Mouse (Mus musculus): ENCODE measurements around the gene 4930402H24Rik. TPM values are rescaled to one million over a fixed set of nuclear protein-coding genes. Genes with fewer than 3 reads are reported as not detected.
"Not testable (repeated sequence)": the region's sequence is repeated elsewhere in the genome, so short reads cannot be mapped to it uniquely, and the experiment has no call there.

Gene 4930402H24Rik
- total RNA-seq, 2 experiments from 2014 or later: 14.7 to 16.0 TPM

DNA sequence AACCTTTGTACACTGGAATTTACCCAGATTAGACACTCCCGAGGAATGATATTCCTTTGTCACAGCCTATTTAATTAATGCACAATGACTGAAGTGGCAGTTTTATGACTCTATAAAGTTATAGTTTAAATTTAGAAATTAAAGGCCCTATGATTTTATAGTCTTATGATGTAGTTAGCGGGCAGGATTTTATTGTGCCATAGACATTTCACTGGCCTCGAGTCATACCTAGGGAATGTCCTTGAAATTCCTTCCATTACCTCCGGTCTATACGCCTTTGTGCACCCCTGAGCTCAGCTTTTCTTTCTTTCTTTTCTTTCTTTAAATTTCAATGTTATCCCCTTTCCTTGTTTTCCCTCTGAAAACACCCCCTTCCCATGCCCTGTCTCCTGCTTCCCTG lies 35.3 kb downstream of the 4930402H24Rik start:
- ATAC-seq (replicated peaks; ENCODE audit: low FRiP score, poor library complexity, severe bottlenecking): no peak

GRCm38 (mm10) chr2:130862091-130862490 lies 44.1 kb downstream of the 4930402H24Rik start:
- no peak for ATAC-seq (replicated peaks; ENCODE audit: low FRiP score, poor library complexity, severe bottlenecking)

- no peak for ATAC-seq (replicated peaks; ENCODE audit: low FRiP score, poor library complexity, severe bottlenecking)
Observed at GRCm38 (mm10) chr2:130852964-130853363, 53.2 kb downstream of the 4930402H24Rik start.

DNA sequence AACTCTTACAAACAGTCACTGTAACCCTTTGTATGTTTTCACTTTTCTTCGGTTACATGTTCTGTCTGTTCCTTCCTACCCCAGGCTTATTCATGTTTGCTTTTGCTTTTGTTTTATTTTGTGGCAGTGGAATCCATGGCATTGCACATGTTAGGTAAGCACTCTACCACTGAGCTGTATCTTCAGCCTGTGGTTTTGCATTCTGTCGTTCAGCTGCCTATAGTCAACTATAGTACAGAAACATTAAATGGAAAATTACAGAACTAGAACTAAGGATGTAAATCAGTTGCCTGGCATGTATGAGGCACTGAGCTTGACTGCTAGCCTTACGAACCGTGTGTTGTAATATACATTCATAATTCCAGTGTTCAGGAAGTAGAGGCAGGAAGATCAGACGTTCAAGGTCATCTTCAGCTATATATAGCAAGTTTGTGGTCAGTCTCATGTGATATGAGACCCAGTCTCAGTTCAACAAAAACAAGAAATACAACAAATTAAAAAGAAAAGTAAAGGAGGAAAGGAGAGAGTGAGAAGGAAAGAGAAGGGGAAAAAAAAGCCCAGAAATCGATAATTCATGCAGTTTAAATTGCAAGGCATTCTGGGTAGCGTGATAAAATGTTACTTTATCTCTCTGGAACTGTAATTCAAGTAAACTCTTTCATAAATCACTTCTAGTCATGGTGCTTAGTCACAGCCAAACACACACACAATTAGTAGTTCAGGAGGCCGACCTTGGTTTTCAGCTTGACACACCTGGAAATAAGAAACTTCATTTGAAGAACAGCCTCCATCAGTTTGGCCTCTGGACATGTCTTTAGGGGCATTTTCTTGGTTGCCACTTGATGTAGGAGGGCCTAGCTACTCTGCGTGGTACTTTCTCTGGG lies 54.6 kb downstream of the 4930402H24Rik start:
- ATAC-seq (replicated peaks; ENCODE audit: low FRiP score, poor library complexity, severe bottlenecking): no peak

GRCm38 (mm10) chr2:130849688-130850087 lies 56.5 kb downstream of the 4930402H24Rik start:
- no peak for ATAC-seq (replicated peaks; ENCODE audit: low FRiP score, poor library complexity, severe bottlenecking)

DNA sequence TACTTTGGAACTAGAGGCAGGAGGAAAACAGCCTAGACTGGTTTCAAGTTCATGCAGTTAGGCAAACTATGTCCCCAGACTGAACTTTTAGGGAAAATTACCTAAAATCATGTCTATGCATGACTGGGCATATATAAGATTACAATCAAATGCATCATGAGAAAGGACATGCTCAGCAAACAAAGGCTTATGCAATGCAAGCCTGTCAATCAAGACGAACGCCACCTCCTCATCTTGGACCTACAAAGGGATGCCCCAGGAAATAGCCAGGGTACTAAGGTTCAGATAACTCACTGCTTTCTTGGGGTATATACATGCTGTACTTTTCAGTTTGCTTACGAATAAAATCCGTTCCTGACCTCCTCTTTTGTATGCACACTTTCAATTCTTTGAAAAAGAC lies 57.9 kb downstream of the 4930402H24Rik start:
- ATAC-seq (replicated peaks; ENCODE audit: low FRiP score, poor library complexity, severe bottlenecking): no peak

DNA sequence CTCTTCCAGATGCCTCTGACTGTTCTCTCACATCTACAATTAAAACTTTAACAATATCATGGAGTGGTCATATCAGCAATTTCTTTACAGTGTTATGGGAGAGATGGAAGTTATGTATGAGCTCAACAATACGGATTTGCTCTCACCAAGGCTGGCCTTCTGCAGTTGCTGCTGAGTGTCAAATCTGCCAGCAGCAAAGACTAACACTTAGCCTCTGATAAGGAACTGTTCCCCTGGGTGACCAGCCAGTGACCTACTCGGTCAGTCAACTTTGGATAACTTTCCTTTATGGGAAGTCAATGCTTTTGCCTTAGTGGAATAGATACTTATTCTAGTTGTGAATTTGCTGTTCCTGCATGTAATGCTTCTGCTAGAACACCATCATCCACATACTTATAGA lies 62.6 kb downstream of the 4930402H24Rik start:
- no peak for ATAC-seq (replicated peaks; ENCODE audit: low FRiP score, poor library complexity, severe bottlenecking)

DNA sequence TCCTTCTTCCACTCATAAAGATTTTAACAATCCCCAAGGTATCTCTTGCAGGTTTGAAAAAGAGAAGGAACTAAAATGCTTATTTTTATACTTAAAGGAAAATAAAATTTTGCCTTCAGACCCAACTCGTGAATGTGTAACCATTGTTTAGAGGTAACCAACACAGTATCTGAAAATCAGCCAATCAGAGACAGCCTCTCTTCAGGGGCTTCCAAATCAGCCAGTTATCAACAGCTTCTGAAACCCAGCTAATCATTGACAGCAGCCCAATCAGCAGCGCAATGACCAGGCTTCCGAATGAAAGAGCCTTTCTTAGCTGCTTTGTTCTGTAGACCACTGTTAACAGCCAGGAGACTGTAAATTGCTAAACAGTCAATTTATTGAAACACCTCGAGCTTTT lies 65.4 kb downstream of the 4930402H24Rik start:
- ATAC-seq (replicated peaks; ENCODE audit: low FRiP score, poor library complexity, severe bottlenecking): no peak

- ATAC-seq (replicated peaks; ENCODE audit: low FRiP score, poor library complexity, severe bottlenecking): peak; percentile 91
Observed at GRCm38 (mm10) chr2:130839874-130840661, 66.1 kb downstream of the 4930402H24Rik start.

DNA sequence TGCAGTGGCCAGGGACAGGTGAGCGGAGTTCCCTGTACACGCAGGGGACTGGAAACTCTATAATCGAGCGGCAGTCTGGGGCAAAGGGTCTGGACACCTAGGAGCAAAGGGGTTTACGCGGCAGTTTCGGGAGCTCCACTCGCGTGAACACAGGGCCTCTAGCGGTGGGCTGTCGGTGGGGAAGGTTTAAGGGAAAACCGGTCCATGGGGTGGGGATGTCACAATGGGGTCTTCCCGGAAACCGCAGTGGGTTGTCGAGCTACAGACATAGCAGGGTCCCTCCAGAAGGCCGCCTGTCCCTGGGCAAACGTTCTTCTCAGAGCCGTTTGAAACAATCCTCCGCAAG lies 66.7 kb downstream of the 4930402H24Rik start:
- ATAC-seq (replicated peaks; ENCODE audit: low FRiP score, poor library complexity, severe bottlenecking): peak; percentile 60

GRCm38 (mm10) chr2:130839084-130839483 lies 67.1 kb downstream of the 4930402H24Rik start:
- ATAC-seq (replicated peaks; ENCODE audit: low FRiP score, poor library complexity, severe bottlenecking): peak; percentile 63

GRCm38 (mm10) chr2:130838131-130838530 lies 68.1 kb downstream of the 4930402H24Rik start:
- no peak for ATAC-seq (replicated peaks; ENCODE audit: low FRiP score, poor library complexity, severe bottlenecking)

- ATAC-seq (replicated peaks; ENCODE audit: low FRiP score, poor library complexity, severe bottlenecking): no peak
Observed at GRCm38 (mm10) chr2:130833699-130834098, 72.5 kb downstream of the 4930402H24Rik start.

DNA sequence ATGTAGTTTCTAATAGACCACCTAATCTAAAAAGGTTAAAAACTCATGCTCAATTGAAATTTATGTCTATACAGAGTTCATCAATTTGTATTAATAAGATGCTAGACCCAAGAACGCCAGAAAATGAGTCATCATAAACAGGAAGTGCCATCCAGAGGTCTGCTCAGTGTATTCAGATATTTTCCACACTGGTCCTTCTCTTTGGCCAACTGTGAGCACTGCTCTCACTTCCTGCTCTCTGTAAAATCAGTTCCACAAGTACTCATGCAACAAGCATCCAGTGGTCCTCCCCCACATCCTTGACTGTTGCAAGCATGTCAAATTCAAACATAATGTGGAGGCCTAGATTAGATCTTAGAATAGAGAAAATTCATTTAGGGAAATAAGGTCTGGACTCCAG lies 73.6 kb downstream of the 4930402H24Rik start:
- ATAC-seq (replicated peaks; ENCODE audit: low FRiP score, poor library complexity, severe bottlenecking): no peak

- ATAC-seq (replicated peaks; ENCODE audit: low FRiP score, poor library complexity, severe bottlenecking): no peak
Observed at GRCm38 (mm10) chr2:130832012-130832411, 74.2 kb downstream of the 4930402H24Rik start.

DNA sequence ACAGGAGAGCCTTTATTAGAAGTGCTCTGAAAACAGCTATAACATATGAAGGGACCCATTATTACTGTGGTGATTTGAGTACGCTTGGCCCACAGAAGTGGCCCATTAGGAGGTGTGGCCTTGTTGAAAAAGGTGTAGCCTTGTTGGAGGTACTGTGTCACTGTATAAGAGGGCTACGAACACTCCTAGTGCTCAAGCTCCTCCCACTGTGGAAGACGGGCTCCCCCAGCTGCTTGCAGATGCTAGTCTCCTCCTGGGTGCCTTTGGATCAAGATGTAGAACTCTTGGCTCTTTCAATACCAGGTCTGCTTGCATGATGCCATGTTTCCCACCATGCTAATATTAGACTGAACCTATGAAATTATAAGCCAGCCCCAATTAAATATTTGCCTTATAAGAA lies 76.0 kb downstream of the 4930402H24Rik start:
- no peak for ATAC-seq (replicated peaks; ENCODE audit: low FRiP score, poor library complexity, severe bottlenecking)

GRCm38 (mm10) chr2:130829496-130829895 lies 76.7 kb downstream of the 4930402H24Rik start:
- no peak for ATAC-seq (replicated peaks; ENCODE audit: low FRiP score, poor library complexity, severe bottlenecking)

DNA sequence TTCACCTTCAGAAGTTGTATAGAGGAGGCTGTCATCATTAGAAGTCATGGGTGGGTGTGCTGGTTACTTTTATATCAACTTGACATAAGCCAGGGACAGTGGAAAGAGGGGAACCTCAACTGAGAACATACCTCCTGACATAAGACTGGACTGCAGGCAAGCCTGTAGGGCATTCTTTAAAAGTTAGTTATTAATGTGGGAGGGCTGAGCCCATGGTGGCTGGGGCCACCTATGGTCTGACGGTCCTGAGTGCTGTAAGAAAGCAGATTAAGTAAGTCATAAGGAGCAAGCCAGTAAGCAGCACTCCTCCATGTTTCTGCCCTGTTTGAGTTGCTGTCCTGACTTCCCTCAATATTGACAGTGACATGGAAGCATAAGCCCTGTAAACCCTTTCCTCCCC lies 77.5 kb downstream of the 4930402H24Rik start:
- peak; percentile 30; the same call in 1 of the 2 replicates for ATAC-seq (replicated peaks; ENCODE audit: low FRiP score, poor library complexity, severe bottlenecking)

DNA sequence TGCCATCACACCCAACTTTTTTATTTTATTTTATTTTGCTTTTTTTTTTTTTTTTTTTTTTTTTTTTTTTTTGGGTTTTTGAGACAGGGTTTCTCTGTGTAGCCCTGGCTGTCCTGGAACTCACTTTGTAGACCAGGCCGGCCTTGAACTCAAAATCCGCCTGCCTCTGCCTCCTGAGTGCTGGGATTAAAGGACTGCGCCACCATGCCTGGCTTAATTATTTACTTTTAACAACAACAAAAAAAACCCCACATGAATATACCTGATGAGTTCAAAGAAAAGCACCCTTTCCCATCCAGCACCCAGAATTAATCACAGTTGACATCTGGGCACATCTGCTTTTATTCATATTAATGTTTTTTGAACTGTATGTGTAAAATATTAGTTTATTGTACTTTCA lies 78.1 kb downstream of the 4930402H24Rik start:
- not testable (repeated sequence) for ATAC-seq (replicated peaks; ENCODE audit: low FRiP score, poor library complexity, severe bottlenecking)

- ATAC-seq (replicated peaks; ENCODE audit: low FRiP score, poor library complexity, severe bottlenecking): no peak
Observed at GRCm38 (mm10) chr2:130827410-130827809, 78.8 kb downstream of the 4930402H24Rik start.

Measured in erythroid progenitor cell, adult 5-6 weeks (primary cell).